Mouse (Mus musculus) heart, adult 2 months (tissue): ENCODE data around the gene Mmrn2. TPM values are rescaled to one million over a fixed set of nuclear protein-coding genes. Genes with fewer than 3 reads are reported as not detected.

Source experiments
- DNase-seq, 2 experiments: peaks; one replicate each; pipeline ENCODE4 v3.0.0; 2021
- H3K27ac ChIP-seq: fragments of 200-600 bp; 2 replicates; pipeline ENCODE4 v1.8.1; 2022
- H3K27me3 ChIP-seq: fragments of 200-500 bp; 2 replicates; pipeline ENCODE4 v1.6.1; 2012; ENCODE audit warnings: mild to moderate bottlenecking, low read length, inconsistent platforms, mixed read lengths; ENCODE audit not compliant: control insufficient read depth, insufficient read depth
- H3K36me3 ChIP-seq: fragments of 200-500 bp; 2 replicates; pipeline ENCODE4 v1.6.1; 2012; ENCODE audit warnings: low read length, inconsistent platforms; ENCODE audit not compliant: control insufficient read depth, insufficient read depth
- H3K4me1 ChIP-seq: fragments of 200-500 bp; 2 replicates; pipeline ENCODE4 v1.6.1; 2011; ENCODE audit warnings: low read length; ENCODE audit not compliant: control insufficient read depth, insufficient read depth
- H3K4me3 ChIP-seq: fragments of 200-600 bp; 2 replicates; pipeline ENCODE4 v1.8.1; 2022
- H3K79me2 ChIP-seq: fragments of 200-500 bp; replicated peaks from 2 replicates; pipeline ENCODE4 v1.6.1; 2012; ENCODE audit warnings: mild to moderate bottlenecking, inconsistent platforms, low read length, moderate library complexity, mixed read lengths; ENCODE audit not compliant: control insufficient read depth, insufficient read depth
- H3K9ac ChIP-seq: fragments of 200-500 bp; 2 replicates; pipeline ENCODE4 v1.6.1; 2012; ENCODE audit warnings: low read depth, mild to moderate bottlenecking, control low read depth, inconsistent platforms, low read length, mixed read lengths
- CTCF ChIP-seq: fragments of 200-600 bp; IDR thresholded peaks from 2 replicates; pipeline ENCODE4 v1.8.1; 2022; ENCODE audit warnings: antibody characterized with exemption, mild to moderate bottlenecking, moderate library complexity
- EP300 ChIP-seq: fragments of 200-500 bp; IDR thresholded peaks from 2 replicates; pipeline ENCODE4 v1.6.1; 2011; ENCODE audit warnings: low read depth, low read length, control low read depth; ENCODE audit not compliant: insufficient read depth
- POLR2A ChIP-seq: fragments of 200-500 bp; IDR thresholded peaks from 2 replicates; pipeline ENCODE4 v1.6.1; 2011; ENCODE audit warnings: mild to moderate bottlenecking, low read depth, low read length, control low read depth; ENCODE audit not compliant: insufficient read depth
- WGBS: fragments of 180-500 bp; shearing (Covaris S2); methylation state at CpG from one replicate; pipeline ENCODE4 v1.1.7; 2018; 5-methylcytosine and 5-hydroxymethylcytosine counted together
- intact Hi-C: fragments of 180-260 bp; cut with DNase I; formaldehyde crosslinking; loops from one replicate; pipeline ENCODE4 v1.15.1; 2025
- polyA plus RNA-seq: library from polyadenylated mRNA; depleted of rRNA; stranded (reverse); fragments of >200 nt; gene quantifications from 2 replicates; pipeline ENCODE4 v1.2.3, GENCODE M21; 2012
- total RNA-seq, 2 experiments: library from RNA; stranded (reverse); gene quantifications; 2 replicates each; pipeline ENCODE4 v1.2.3; 2021

Gene Mmrn2
- total and polyA plus RNA-seq, 3 experiments = 17.6 to 44.1 (median 30.4) TPM

DNA sequence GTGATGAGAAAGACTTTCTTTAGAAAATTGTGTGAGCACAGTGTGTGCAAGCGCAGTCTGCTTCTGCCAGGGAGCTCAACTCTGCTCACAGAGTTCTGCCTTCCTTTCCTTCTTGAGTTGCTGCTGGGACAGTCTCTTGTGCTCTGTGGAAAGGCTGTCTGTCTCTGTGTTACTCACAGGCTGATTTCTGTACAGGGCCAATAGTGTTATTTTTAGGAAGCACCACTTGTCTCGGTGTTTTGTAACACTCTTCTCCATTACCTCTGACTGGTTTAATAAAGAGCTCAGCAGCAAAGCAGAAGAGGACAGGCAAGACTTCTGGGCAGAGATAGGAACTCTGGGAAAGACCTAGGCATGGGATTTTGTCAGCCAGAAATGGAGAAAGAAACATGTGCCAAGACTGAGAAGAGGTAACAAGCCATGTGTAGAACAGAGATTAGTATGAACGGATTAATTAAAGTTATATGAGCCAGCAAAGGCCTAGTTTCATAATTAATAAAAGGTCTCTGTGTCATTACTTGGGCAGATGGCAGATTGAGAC lies 65.3 kb downstream of the Mmrn2 start:
- Histone ChIP-seq H3K36me3 (peaks cover 37% of the 10 kb centered on the region), H3K27me3 (no peaks in the 10 kb centered on the region), H3K79me2 (0 out of 2 replicates have a peak, but pooled peaks cover 1% of the 10 kb centered on the region), H3K4me3 (no peak overlapping the region), H3K27ac (peak overlapping the region; percentile 40), H3K9ac (no peak overlapping the region), H3K4me1 (peaks cover 5% of the 10 kb centered on the region)
- intact Hi-C loops = no loop called here
- 44% methylated on average over 3 of the region's 3 CpGs for WGBS
- DNase-seq = no peak
- TF ChIP-seq CTCF = no peak
- no peak for TF ChIP-seq EP300
- TF ChIP-seq POLR2A = no peak

DNA sequence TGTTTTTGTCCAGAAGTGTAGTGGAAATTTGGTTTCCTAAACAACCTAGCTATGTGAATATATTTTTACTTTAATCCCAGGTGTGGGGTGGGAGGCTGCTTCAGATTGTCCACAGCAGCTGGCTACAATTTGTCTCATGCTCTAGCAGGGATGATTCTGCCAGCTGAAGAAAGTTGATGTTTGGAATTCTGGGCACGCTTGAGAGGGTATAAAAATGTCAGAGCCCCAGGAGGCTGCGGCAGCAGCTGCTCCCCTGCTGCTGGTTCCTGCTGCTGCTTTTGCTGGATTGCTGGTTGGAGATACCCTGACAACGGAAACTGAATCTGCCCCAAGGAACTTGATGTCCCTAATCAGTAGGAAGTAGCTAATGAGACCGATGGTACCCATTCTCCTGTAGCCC lies 67.3 kb downstream of the Mmrn2 start:
- no peaks in the 10 kb centered on the region for H3K27me3 ChIP-seq
- intact Hi-C loops = no loop called here
- H3K9ac ChIP-seq = no peak overlapping the region
- H3K4me3 ChIP-seq = no peak overlapping the region
- no peak for DNase-seq
- no peak overlapping the region for H3K27ac ChIP-seq
- peaks cover 5% of the 10 kb centered on the region for H3K4me1 ChIP-seq
- H3K36me3 ChIP-seq = peaks cover 40% of the 10 kb centered on the region
- 0 out of 2 replicates have a peak, but pooled peaks cover 1% of the 10 kb centered on the region for H3K79me2 ChIP-seq
- WGBS = 50% methylated on average over 4 of the region's 4 CpGs
- TF ChIP-seq EP300 (no peak), CTCF (no peak)

- Histone ChIP-seq H3K4me3 (no peak overlapping the region), H3K4me1 (peaks cover 5% of the 10 kb centered on the region), H3K27me3 (no peaks in the 10 kb centered on the region), H3K9ac (no peak overlapping the region), H3K36me3 (peaks cover 37% of the 10 kb centered on the region), H3K27ac (no peak overlapping the region), H3K79me2 (no peaks in the 10 kb centered on the region)
- intact Hi-C loops = no loop called here
- no peak for DNase-seq
- WGBS = 69% methylated on average over 5 of the region's 5 CpGs
- TF ChIP-seq EP300 (no peak), CTCF (no peak), POLR2A (no peak)
Observed at GRCm38 (mm10) chr14:34444368-34444767, 69.1 kb downstream of the Mmrn2 start.

DNA sequence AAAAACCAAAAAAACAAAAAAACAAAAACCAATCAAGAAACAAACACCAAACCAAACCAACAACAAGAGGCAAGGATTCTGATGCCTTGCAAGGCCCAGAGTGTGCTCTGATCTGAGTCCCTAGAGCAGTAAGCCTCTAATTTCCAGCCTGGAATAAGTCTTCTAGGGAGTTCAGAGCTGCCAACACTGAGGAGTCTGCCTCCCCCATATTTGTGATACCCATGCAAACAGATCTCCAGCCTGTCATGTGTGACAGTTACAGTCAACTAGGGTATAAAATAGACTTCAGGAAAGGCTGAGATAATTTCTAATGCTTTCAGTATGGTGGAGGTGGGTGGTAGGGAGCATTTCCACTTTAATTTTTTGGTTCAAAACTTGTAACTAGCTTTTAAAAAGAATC lies 69.7 kb downstream of the Mmrn2 start:
- no peak overlapping the region for H3K9ac ChIP-seq

DNA sequence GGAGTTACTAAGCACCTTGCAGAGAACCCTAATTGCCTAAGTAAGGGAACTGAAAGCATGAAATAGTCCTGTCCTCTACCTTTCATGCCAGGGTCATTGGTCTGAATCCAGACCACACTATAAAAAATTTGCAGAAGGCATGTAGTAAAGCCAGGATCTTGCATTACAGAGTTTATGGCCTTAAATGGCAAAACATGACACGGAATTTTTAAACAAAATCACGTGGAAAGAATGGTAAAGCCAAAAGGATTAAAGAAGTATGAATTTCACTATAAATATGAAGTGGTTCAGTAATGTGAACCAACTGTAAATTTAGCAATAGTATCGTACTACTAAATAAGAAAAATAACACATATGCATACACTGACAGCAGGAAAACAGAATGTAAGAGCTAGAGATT lies 70.1 kb downstream of the Mmrn2 start:
- TF ChIP-seq CTCF = no peak
- no peak for TF ChIP-seq EP300
- DNase-seq = no peak
- H3K27ac ChIP-seq = no peak overlapping the region
- H3K36me3 ChIP-seq = peaks cover 30% of the 10 kb centered on the region
- H3K27me3 ChIP-seq = no peaks in the 10 kb centered on the region
- H3K9ac ChIP-seq = no peak overlapping the region
- intact Hi-C loops = no loop called here
- WGBS = 83% methylated on average over 3 of the region's 3 CpGs
- no peak overlapping the region for H3K4me3 ChIP-seq
- peaks cover 5% of the 10 kb centered on the region for H3K4me1 ChIP-seq
- H3K79me2 ChIP-seq = no peaks in the 10 kb centered on the region

More for the DNA sequence above, 69.7 kb downstream of the Mmrn2 start:
- Histone ChIP-seq H3K27me3 (no peaks in the 10 kb centered on the region), H3K36me3 (peaks cover 32% of the 10 kb centered on the region), H3K4me1 (peaks cover 5% of the 10 kb centered on the region), H3K4me3 (no peak overlapping the region), H3K79me2 (no peaks in the 10 kb centered on the region), H3K27ac (no peak overlapping the region)
- intact Hi-C loops = no loop called here
- no peak for DNase-seq
- no peak for TF ChIP-seq POLR2A
- TF ChIP-seq CTCF = no peak
- no peak for TF ChIP-seq EP300

DNA sequence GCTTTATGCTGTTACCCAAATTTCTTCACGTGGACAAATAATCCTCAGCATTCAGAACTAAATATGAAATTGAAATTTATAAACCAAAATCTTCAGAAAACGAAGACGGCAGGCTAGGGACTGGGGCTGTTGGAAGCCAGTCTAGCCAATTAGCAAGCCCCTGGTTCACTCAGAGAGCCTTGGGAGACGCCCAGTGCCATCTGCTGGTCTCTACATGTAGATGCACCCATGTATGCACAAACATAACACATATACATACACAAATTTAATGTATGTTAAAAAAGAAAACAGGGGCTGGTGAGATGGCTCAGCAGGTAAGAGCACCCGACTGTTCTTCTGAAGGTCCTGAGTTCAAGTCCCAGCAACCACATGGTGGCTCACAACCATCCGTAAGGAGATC lies 71.4 kb downstream of the Mmrn2 start:
- H3K27me3 ChIP-seq = no peaks in the 10 kb centered on the region
- intact Hi-C loops = no loop called here
- H3K4me3 ChIP-seq = no peak overlapping the region
- no peak for DNase-seq
- no peak overlapping the region for H3K9ac ChIP-seq
- H3K4me1 ChIP-seq = peaks cover 4% of the 10 kb centered on the region; the same call in 1 of the 2 replicates
- no peak overlapping the region for H3K27ac ChIP-seq
- 92% methylated on average over 6 of the region's 6 CpGs for WGBS
- H3K79me2 ChIP-seq = no peaks in the 10 kb centered on the region
- H3K36me3 ChIP-seq = peaks cover 24% of the 10 kb centered on the region
- TF ChIP-seq EP300 (no peak), CTCF (peak; percentile 30)
